Mouse (Mus musculus) activated CD4-positive, CD25-positive, alpha-beta regulatory T cell (primary cell): ENCODE measurements around the gene Nono. TPM values are rescaled to one million over a fixed set of nuclear protein-coding genes. Genes with fewer than 3 reads are reported as not detected.

Source experiments
- polyA plus RNA-seq, 2 experiments: library from polyadenylated mRNA; unstranded; fragments of 100-300 nt; shearing (Covaris generic); gene quantifications; one replicate each; pipeline ENCODE4 v1.2.1; 2017

The Nono gene
- polyA plus RNA-seq = 100 to 1,000 TPM; 268 to 276 TPM

DNA sequence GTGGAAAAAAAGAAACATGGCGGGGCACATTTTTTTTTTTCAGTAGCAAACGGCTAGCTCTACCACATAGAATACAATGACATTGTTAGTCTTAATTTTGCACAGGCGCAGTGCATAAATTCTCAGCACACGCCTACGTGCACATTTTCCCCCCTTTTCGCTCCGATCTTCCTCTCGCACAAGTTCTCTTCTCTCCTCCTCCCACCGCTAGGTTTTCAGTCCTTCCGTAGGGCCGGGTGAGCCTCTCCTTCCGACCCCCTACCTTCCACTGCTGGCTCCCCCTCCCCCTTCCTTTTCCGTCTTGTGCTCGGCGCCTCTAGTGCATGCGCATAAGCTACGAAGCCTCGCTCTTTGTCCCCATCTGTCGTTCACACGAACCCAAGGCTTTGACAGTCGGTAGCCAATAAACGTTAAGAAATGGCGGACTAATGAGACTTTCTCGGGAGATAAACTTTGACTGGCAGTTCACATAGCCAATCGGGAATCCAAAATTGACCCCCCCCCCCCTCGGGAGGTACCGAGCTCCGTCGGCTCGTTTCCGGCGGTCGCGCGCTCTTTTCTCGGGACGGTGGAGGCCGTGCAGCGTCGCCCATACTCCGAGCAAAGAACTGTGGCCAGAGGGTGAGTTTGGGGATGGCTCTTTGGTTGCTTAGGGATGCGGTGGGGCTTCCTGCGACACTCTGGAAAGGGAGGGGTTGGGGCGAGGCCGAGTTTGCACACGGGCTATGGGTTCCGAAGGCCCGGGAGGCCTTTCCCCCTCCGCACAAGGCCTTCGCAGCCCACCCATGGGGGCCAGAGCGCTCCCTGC lies at the start of gene Nono:
Gene Nono (plus strand): TSS at position 177 of the 808 bp plus-strand sequence.

DNA sequence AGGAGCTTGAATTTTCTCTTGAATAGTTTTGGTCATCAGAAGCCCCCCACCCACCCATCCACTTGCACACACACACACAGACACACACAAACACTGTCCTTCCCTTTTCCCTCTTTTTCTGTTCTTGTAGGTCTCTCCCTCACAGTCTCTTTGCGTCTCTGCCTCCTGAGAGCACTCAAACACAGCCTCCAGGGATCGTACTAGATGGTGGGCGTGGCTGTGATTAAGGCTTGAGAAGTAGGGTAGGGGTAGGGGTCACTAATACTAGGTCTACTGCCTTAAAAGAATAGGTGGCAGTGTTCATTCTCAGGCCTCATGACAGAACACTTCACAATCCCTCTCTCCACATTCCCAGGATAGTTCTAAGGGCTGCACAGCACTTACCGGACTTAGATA lies 8.4 kb upstream of the Nono start, which contains the start of gene Zmym3:
Gene Zmym3 (minus strand): TSS at position 150 of the 396 bp plus-strand sequence.

DNA sequence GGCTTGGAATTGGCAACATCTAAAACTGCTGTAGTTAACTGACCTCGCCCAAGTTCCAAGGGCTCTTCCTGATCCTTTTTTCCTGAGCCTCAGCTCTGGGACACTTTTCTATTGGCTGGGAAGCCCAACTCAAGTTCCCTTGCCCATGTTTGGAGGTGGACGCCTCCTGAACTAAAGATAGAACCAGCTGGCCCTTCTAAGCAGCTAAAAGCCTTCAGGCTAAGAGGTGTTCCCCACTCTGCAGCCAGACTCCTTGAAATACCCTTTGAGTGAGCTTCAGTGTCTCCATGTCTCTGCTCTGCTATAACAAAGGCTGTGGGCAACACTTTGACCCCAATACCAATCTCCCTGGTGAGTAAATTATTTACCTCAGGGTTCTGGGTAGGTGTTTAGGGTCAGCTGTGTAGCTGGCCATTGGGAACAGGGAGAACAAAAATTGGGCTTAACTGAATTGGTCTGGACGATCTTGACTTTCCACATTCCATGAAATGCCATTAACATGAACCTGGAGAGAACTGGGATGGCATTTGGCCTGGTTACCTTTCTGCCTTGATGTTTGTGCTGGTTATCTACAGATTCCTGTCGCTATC lies 19.9 kb downstream of the Nono start, which contains the start of gene Itgb1bp2:
Gene Itgb1bp2 (plus strand): TSS at position 203 of the 590 bp plus-strand sequence.

Other genes starting within 250 kb of the Nono start
- gene Snx12, start 206.8 kb upstream of the Nono start, polyA plus RNA-seq = 10 to 100 TPM; 49.0 to 62.8 TPM
- 1 to 10 TPM; 2.2 TPM for gene Foxo4, start 174.8 kb upstream of the Nono start, polyA plus RNA-seq
- 1 to 10 TPM; 2.3 to 4.0 TPM for gene Gm614, start 165.3 kb upstream of the Nono start, polyA plus RNA-seq
- gene Il2rg, start 161.1 kb upstream of the Nono start, polyA plus RNA-seq = 1,000 to 10,000 TPM; 1,270 to 1,829 TPM
- gene Gm20489, start 160.3 kb upstream of the Nono start, polyA plus RNA-seq = not detected
- 10 to 100 TPM; 52.0 to 84.8 TPM for gene Med12, start 155.3 kb upstream of the Nono start, polyA plus RNA-seq
- under 1 TPM in 1 of 2 experiments, not detected in 1; 0.28 TPM for gene Nlgn3, start 130.2 kb upstream of the Nono start, polyA plus RNA-seq
- gene Gjb1, start 52.9 kb upstream of the Nono start, polyA plus RNA-seq = not detected
- 10 to 100 TPM; 14.0 to 15.8 TPM for gene Zmym3, start 8.5 kb upstream of the Nono start, polyA plus RNA-seq
- gene Itgb1bp2, start 19.8 kb downstream of the Nono start, polyA plus RNA-seq = 1 to 10 TPM in 1 of 2 experiments, under 1 TPM in 1; 0.29 to 1.7 TPM
- gene Taf1, start 103.4 kb downstream of the Nono start, polyA plus RNA-seq = 10 to 100 TPM; 12.5 to 18.3 TPM
- gene Ogt, start 210.7 kb downstream of the Nono start, polyA plus RNA-seq = 100 to 1,000 TPM; 200 to 302 TPM